Mouse (Mus musculus): ENCODE data around the gene Il22ra1. TPM values are rescaled to one million over a fixed set of nuclear protein-coding genes. Genes with fewer than 3 reads are reported as not detected.
A peak's percentile ranks its signal among the peaks of the same experiment; 100 is the strongest.

Gene Il22ra1
- total RNA-seq, 4 experiments from 2014 or later = 0.35 to 2.5 (median 1.1) TPM; not detected in 1

GRCm38 (mm10) chr4:135771592-135771991, 43.6 kb downstream of the Il22ra1 start:
- DNase-seq = no peak

GRCm38 (mm10) chr4:135772671-135773070, 44.7 kb downstream of the Il22ra1 start:
- DNase-seq = no peak

GRCm38 (mm10) chr4:135774496-135774895, 46.5 kb downstream of the Il22ra1 start:
- no peak for DNase-seq

- DNase-seq = no peak
Measured at GRCm38 (mm10) chr4:135776850-135777249, 48.9 kb downstream of the Il22ra1 start.

GRCm38 (mm10) chr4:135779661-135780060, 51.7 kb downstream of the Il22ra1 start:
- no peak for DNase-seq

GRCm38 (mm10) chr4:135780255-135780654, 52.3 kb downstream of the Il22ra1 start:
- DNase-seq = no peak

GRCm38 (mm10) chr4:135781304-135781703, 53.3 kb downstream of the Il22ra1 start:
- DNase-seq = no peak

GRCm38 (mm10) chr4:135786581-135786980, 58.6 kb downstream of the Il22ra1 start:
- no peak for DNase-seq

- DNase-seq = no peak
Measured at GRCm38 (mm10) chr4:135787271-135787670, 59.3 kb downstream of the Il22ra1 start.

GRCm38 (mm10) chr4:135789135-135789534, 61.2 kb downstream of the Il22ra1 start:
- DNase-seq = no peak

GRCm38 (mm10) chr4:135792821-135793220, 64.8 kb downstream of the Il22ra1 start:
- DNase-seq = no peak

- no peak for DNase-seq
Measured at GRCm38 (mm10) chr4:135797931-135798330, 70.0 kb downstream of the Il22ra1 start.

- DNase-seq = peak; percentile 83
Measured at GRCm38 (mm10) chr4:135801543-135801942, 73.6 kb downstream of the Il22ra1 start.

Other genes starting within 250 kb of the Il22ra1 start
- gene Stpg1, start 233.4 kb upstream of the Il22ra1 start, total RNA-seq (2022) = 1 to 10 TPM in 2 of 4 experiments, under 1 TPM in 2; 0.84 to 1.8 (median 1.1) TPM
- 10 to 100 TPM; 22.1 to 31.0 (median 26.2) TPM for gene Nipal3, start 233.1 kb upstream of the Il22ra1 start, total RNA-seq (2022)
- under 1 TPM in 2 of 4 experiments, not detected in 2; 0.15 to 0.24 TPM for gene Grhl3, start 154.5 kb upstream of the Il22ra1 start, total RNA-seq (2022)
- under 1 TPM in 3 of 4 experiments, not detected in 1; 0.17 to 0.22 (median 0.18) TPM for gene Ifnlr1, start 41.9 kb upstream of the Il22ra1 start, total RNA-seq (2022)
- gene Myom3, start 31.5 kb downstream of the Il22ra1 start, total RNA-seq (2022) = under 1 TPM; 0.12 to 0.52 (median 0.22) TPM
- 100 to 1,000 TPM in 2 of 4 experiments, 10 to 100 TPM in 2; 93.3 to 127 (median 104) TPM for gene Srsf10, start 127.6 kb downstream of the Il22ra1 start, total RNA-seq (2022)
- gene Pnrc2, start 145.7 kb downstream of the Il22ra1 start, total RNA-seq (2022) = 100 to 1,000 TPM; 106 to 163 (median 148) TPM
- gene Cnr2, start 167.2 kb downstream of the Il22ra1 start, total RNA-seq (2022) = 1 to 10 TPM; 2.2 to 3.6 (median 2.8) TPM
- gene Fuca1, start 192.6 kb downstream of the Il22ra1 start, total RNA-seq (2022) = 100 to 1,000 TPM in 3 of 4 experiments, 10 to 100 TPM in 1; 83.5 to 119 (median 106) TPM
- gene Hmgcl, start 218.3 kb downstream of the Il22ra1 start, total RNA-seq (2022) = 10 to 100 TPM; 51.7 to 68.6 (median 62.8) TPM
- 10 to 100 TPM; 12.5 to 23.3 (median 22.5) TPM for gene Gale, start 235.6 kb downstream of the Il22ra1 start, total RNA-seq (2022)
- gene Lypla2, start 244.5 kb downstream of the Il22ra1 start, total RNA-seq (2022) = 10 to 100 TPM; 79.7 to 84.5 (median 81.6) TPM

Measured in adrenal gland, adult 8-10 months (tissue).